Mouse (Mus musculus) liver, embryonic 15.5 days (tissue): Measurements from ENCODE around the gene Gm17387. TPM values are rescaled to one million over a fixed set of nuclear protein-coding genes. Genes with fewer than 3 reads are reported as not detected.

Source experiments
- ATAC-seq: fragments of 200-750 bp; cut with Nextera tagmentation; 2 replicates; pipeline ENCODE4 v1.8.0; 2017; ENCODE audit warnings: moderate number of reproducible peaks, mild to moderate bottlenecking, moderate library complexity; ENCODE audit not compliant: insufficient read depth
- H3K27ac ChIP-seq: fragments of 300-500 bp; sonication (generic); replicated peaks from 2 replicates; pipeline ENCODE4 v1.5.1; 2015; ENCODE audit warnings: mild to moderate bottlenecking, inconsistent platforms
- H3K27me3 ChIP-seq: fragments of 300-500 bp; sonication (generic); 2 replicates; pipeline ENCODE4 v1.6.1; 2015; ENCODE audit warnings: mild to moderate bottlenecking, inconsistent platforms
- H3K36me3 ChIP-seq: fragments of 300-500 bp; sonication (generic); replicated peaks from 2 replicates; pipeline ENCODE4 v1.6.1; 2015; ENCODE audit warnings: moderate library complexity, mild to moderate bottlenecking, inconsistent platforms
- H3K4me1 ChIP-seq: fragments of 300-500 bp; sonication (generic); replicated peaks from 2 replicates; pipeline ENCODE4 v1.6.1; 2015; ENCODE audit warnings: inconsistent platforms
- H3K4me2 ChIP-seq: fragments of 300-500 bp; sonication (generic); 2 replicates; pipeline ENCODE4 v1.6.1; 2015; ENCODE audit warnings: moderate library complexity, mild to moderate bottlenecking, inconsistent platforms
- H3K4me3 ChIP-seq: fragments of 300-500 bp; sonication (generic); replicated peaks from 2 replicates; pipeline ENCODE4 v1.5.1; 2015; ENCODE audit warnings: mild to moderate bottlenecking, inconsistent platforms
- H3K9ac ChIP-seq: fragments of 300-500 bp; sonication (generic); 2 replicates; pipeline ENCODE4 v1.6.1; 2015; ENCODE audit warnings: moderate library complexity, mild to moderate bottlenecking, inconsistent platforms
- H3K9me3 ChIP-seq: fragments of 300-500 bp; sonication (generic); replicated peaks from 2 replicates; pipeline ENCODE4 v1.6.1; 2016; ENCODE audit warnings: inconsistent platforms
- WGBS: fragments of 180-500 bp; shearing (Covaris S2); methylation state at CpG from one replicate; pipeline ENCODE4 v1.1.7; 2015; ENCODE audit warnings: mixed read lengths; ENCODE audit not compliant: insufficient replicate concordance; 5-methylcytosine and 5-hydroxymethylcytosine counted together
- polyA plus RNA-seq: library from polyadenylated mRNA; unstranded; fragments of >200 nt; fragmentation: Nextera tagmentation; extraction: Ambion mirVana; gene quantifications from 2 replicates; pipeline ENCODE4 v1.2.1, GENCODE M21; 2015

Gene Gm17387
- polyA plus RNA-seq, 1 experiment from 2014 or later: not detected

GRCm38 (mm10) chr7:141000881-141001708 is 27.8 kb upstream of the Gm17387 start:
- H3K4me1 ChIP-seq: 0 out of 2 replicates have a peak, but pooled peaks cover 4% of the 10 kb centered on the region
- H3K9ac ChIP-seq: no peak overlapping the region
- no peak overlapping the region for H3K4me3 ChIP-seq
- no peaks in the 10 kb centered on the region; the same call in 1 of the 2 replicates for H3K27me3 ChIP-seq
- no peak overlapping the region for H3K4me2 ChIP-seq
- H3K36me3 ChIP-seq: no peaks in the 10 kb centered on the region
- no peaks in the 10 kb centered on the region for H3K9me3 ChIP-seq
- no peak for ATAC-seq
- 68% methylated on average over 15 of the region's 15 CpGs for WGBS
- no peak overlapping the region for H3K27ac ChIP-seq

GRCm38 (mm10) chr7:141003248-141004010 is 25.5 kb upstream of the Gm17387 start:
- H3K4me3 ChIP-seq: no peak overlapping the region
- no peaks in the 10 kb centered on the region for H3K9me3 ChIP-seq
- H3K27me3 ChIP-seq: no peaks in the 10 kb centered on the region
- H3K36me3 ChIP-seq: no peaks in the 10 kb centered on the region
- ATAC-seq: no peak
- H3K27ac ChIP-seq: no peak overlapping the region
- H3K9ac ChIP-seq: no peak overlapping the region
- peaks cover 6% of the 10 kb centered on the region for H3K4me1 ChIP-seq
- no peak overlapping the region for H3K4me2 ChIP-seq
- 59% methylated on average over 5 of the region's 5 CpGs for WGBS

- no peak overlapping the region for H3K9ac ChIP-seq
- no peak overlapping the region for H3K27ac ChIP-seq
- no peak overlapping the region for H3K4me3 ChIP-seq
- 49% methylated on average over 6 of the region's 6 CpGs for WGBS
- H3K9me3 ChIP-seq: no peaks in the 10 kb centered on the region
- ATAC-seq: no peak
- H3K4me1 ChIP-seq: peaks cover 32% of the 10 kb centered on the region
- H3K27me3 ChIP-seq: no peaks in the 10 kb centered on the region
- H3K36me3 ChIP-seq: no peaks in the 10 kb centered on the region
- no peak overlapping the region for H3K4me2 ChIP-seq
These were observed 22.5 kb upstream of the Gm17387 start for GRCm38 (mm10) chr7:141006446-141006845.

- 65% methylated on average over 5 of the region's 5 CpGs for WGBS
- ATAC-seq: no peak
These were observed 22.0 kb upstream of the Gm17387 start for GRCm38 (mm10) chr7:141006914-141007313.

GRCm38 (mm10) chr7:141008312-141008761 is 20.6 kb upstream of the Gm17387 start:
- Histone ChIP-seq H3K27ac (no peak overlapping the region), H3K4me1 (peaks cover 49% of the 10 kb centered on the region), H3K27me3 (no peaks in the 10 kb centered on the region), H3K9ac (no peak overlapping the region), H3K36me3 (no peaks in the 10 kb centered on the region), H3K9me3 (no peaks in the 10 kb centered on the region), H3K4me3 (peak overlapping the region; percentile 28), H3K4me2 (peak overlapping the region; percentile 67)
- peak; percentile 16; the same call in 1 of the 2 replicates for ATAC-seq
- WGBS: 7% methylated on average over 7 of the region's 7 CpGs

More at GRCm38 (mm10) chr7:141006914-141007313, 22.0 kb upstream of the Gm17387 start:
- Histone ChIP-seq H3K4me1 (peaks cover 37% of the 10 kb centered on the region), H3K4me2 (no peak overlapping the region), H3K4me3 (no peak overlapping the region), H3K36me3 (no peaks in the 10 kb centered on the region), H3K9me3 (no peaks in the 10 kb centered on the region), H3K9ac (no peak overlapping the region), H3K27ac (no peak overlapping the region), H3K27me3 (no peaks in the 10 kb centered on the region)

GRCm38 (mm10) chr7:141008938-141009660 is 19.8 kb upstream of the Gm17387 start:
- H3K27ac ChIP-seq: 0 out of 2 replicates have a peak overlapping the region, but pooled peaks have one; percentile 34
- H3K36me3 ChIP-seq: no peaks in the 10 kb centered on the region
- 5% methylated on average over 20 of the region's 20 CpGs for WGBS
- H3K9me3 ChIP-seq: no peaks in the 10 kb centered on the region
- no peak overlapping the region for H3K9ac ChIP-seq
- peak; percentile 65 for ATAC-seq
- H3K4me2 ChIP-seq: peak overlapping the region; percentile 67
- peak overlapping the region; percentile 51 for H3K4me3 ChIP-seq
- no peaks in the 10 kb centered on the region for H3K27me3 ChIP-seq
- peaks cover 49% of the 10 kb centered on the region for H3K4me1 ChIP-seq

- no peak for ATAC-seq
- Histone ChIP-seq H3K4me1 (peaks cover 49% of the 10 kb centered on the region), H3K27ac (no peak overlapping the region), H3K4me2 (peak overlapping the region; percentile 67), H3K9me3 (no peaks in the 10 kb centered on the region), H3K4me3 (peak overlapping the region; percentile 51), H3K36me3 (no peaks in the 10 kb centered on the region), H3K27me3 (no peaks in the 10 kb centered on the region), H3K9ac (no peak overlapping the region)
- 67% methylated on average over 9 of the region's 9 CpGs for WGBS
These were observed 19.3 kb upstream of the Gm17387 start for GRCm38 (mm10) chr7:141009665-141010064.

- ATAC-seq: no peak
- H3K4me1 ChIP-seq: peaks cover 57% of the 10 kb centered on the region
- H3K9ac ChIP-seq: peak within 1 kb of the TSS; percentile 39
- peak within 1 kb of the TSS; percentile 67 for H3K4me2 ChIP-seq
- H3K27ac ChIP-seq: peak within 1 kb of the TSS; percentile 35; the same call in 1 of the 2 replicates
- no peaks in the 10 kb centered on the region for H3K9me3 ChIP-seq
- WGBS: 12% methylated on average over 10 of the region's 10 CpGs
- peak within 1 kb of the TSS; percentile 51 for H3K4me3 ChIP-seq
- no peaks in the 10 kb centered on the region for H3K36me3 ChIP-seq
- H3K27me3 ChIP-seq: no peaks in the 10 kb centered on the region
These were observed 18.3 kb upstream of the Gm17387 start, which contains the start of gene Ifitm3 for GRCm38 (mm10) chr7:141010593-141010992. Gene Ifitm3 (minus strand): TSS chr7:141010770.

- ATAC-seq: no peak
- Histone ChIP-seq H3K27ac (peak overlapping the region; percentile 35; the same call in 1 of the 2 replicates), H3K36me3 (no peaks in the 10 kb centered on the region), H3K9me3 (no peaks in the 10 kb centered on the region), H3K4me1 (peaks cover 57% of the 10 kb centered on the region), H3K4me2 (peak overlapping the region; percentile 67), H3K4me3 (peak overlapping the region; percentile 51; the same call in 1 of the 2 replicates), H3K9ac (peak overlapping the region; percentile 39; the same call in 1 of the 2 replicates), H3K27me3 (no peaks in the 10 kb centered on the region)
- WGBS: 54% methylated on average over 7 of the region's 7 CpGs
These were observed 17.6 kb upstream of the Gm17387 start for GRCm38 (mm10) chr7:141011238-141011770.
